Mouse (Mus musculus) spleen, postnatal 36 days (tissue): ENCODE measurements around the gene Nlgn1.

ENCODE experiments used
- DNase-seq, 2 experiments: peaks; one replicate each; pipeline ENCODE4 v3.0.0; 2022; ENCODE audit warnings: low spot score in 2 of 2, mixed read lengths in 1 of 2

Gene Nlgn1

GRCm38 (mm10) chr3:25830237-25830636 is 502.0 kb downstream of the Nlgn1 start:
- DNase-seq: no peak

GRCm38 (mm10) chr3:25813368-25813767 is 518.9 kb downstream of the Nlgn1 start:
- no peak for DNase-seq

- no peak for DNase-seq
Observed at GRCm38 (mm10) chr3:25807559-25807958, 524.7 kb downstream of the Nlgn1 start.

GRCm38 (mm10) chr3:25781651-25782050 is 550.6 kb downstream of the Nlgn1 start:
- DNase-seq: no peak

- DNase-seq: no peak
Observed at GRCm38 (mm10) chr3:25775437-25775836, 556.8 kb downstream of the Nlgn1 start.

- no peak for DNase-seq
Observed at GRCm38 (mm10) chr3:25773908-25774307, 558.4 kb downstream of the Nlgn1 start.

GRCm38 (mm10) chr3:25773467-25773866 is 558.8 kb downstream of the Nlgn1 start:
- no peak for DNase-seq

- no peak for DNase-seq
Observed at GRCm38 (mm10) chr3:25763689-25764088, 568.6 kb downstream of the Nlgn1 start.

GRCm38 (mm10) chr3:25757813-25758212 is 574.4 kb downstream of the Nlgn1 start:
- no peak for DNase-seq

GRCm38 (mm10) chr3:25724111-25724510 is 608.1 kb downstream of the Nlgn1 start:
- DNase-seq: no peak

GRCm38 (mm10) chr3:25721464-25721863 is 610.8 kb downstream of the Nlgn1 start:
- no peak for DNase-seq

GRCm38 (mm10) chr3:25707380-25707779 is 624.9 kb downstream of the Nlgn1 start:
- DNase-seq: no peak

GRCm38 (mm10) chr3:25697231-25697630 is 635.0 kb downstream of the Nlgn1 start:
- DNase-seq: no peak

GRCm38 (mm10) chr3:25688789-25689464 is 643.3 kb downstream of the Nlgn1 start:
- no peak for DNase-seq

GRCm38 (mm10) chr3:25683696-25684095 is 648.6 kb downstream of the Nlgn1 start:
- DNase-seq: no peak

GRCm38 (mm10) chr3:25679373-25679772 is 652.9 kb downstream of the Nlgn1 start:
- DNase-seq: no peak

- no peak for DNase-seq
Observed at GRCm38 (mm10) chr3:25675888-25676287, 656.4 kb downstream of the Nlgn1 start.

- DNase-seq: no peak
Observed at GRCm38 (mm10) chr3:25675069-25675468, 657.2 kb downstream of the Nlgn1 start.

GRCm38 (mm10) chr3:25673408-25673807 is 658.9 kb downstream of the Nlgn1 start:
- DNase-seq: no peak

GRCm38 (mm10) chr3:25672779-25673178 is 659.5 kb downstream of the Nlgn1 start:
- no peak for DNase-seq

- DNase-seq: no peak
Observed at GRCm38 (mm10) chr3:25663464-25663863, 668.8 kb downstream of the Nlgn1 start.

GRCm38 (mm10) chr3:25660285-25660684 is 672.0 kb downstream of the Nlgn1 start:
- no peak for DNase-seq

- DNase-seq: no peak
Observed at GRCm38 (mm10) chr3:25658006-25658405, 674.3 kb downstream of the Nlgn1 start.

- no peak for DNase-seq
Observed at GRCm38 (mm10) chr3:25657074-25657473, 675.2 kb downstream of the Nlgn1 start.
